ENCODE assay signal across 16 mouse cellular contexts in genomic region chr19:4433756-4434155, GRCm38 (mm10). TPM values are rescaled to one million over a fixed set of nuclear protein-coding genes. Genes with fewer than 3 reads are reported as not detected.
"Had no signal": no experiment of that assay in that cellular context is flagged by ENCODE, and none has a peak within 500 bp of the region (broad histone marks: within the 10 kb centered on the region; RNA-seq: fewer than 3 reads in every experiment).

No protein-coding gene starts in this region.

- H3K4me2 ChIP-seq: liver, embryonic 11.5 days; liver, embryonic 15.5 days; midbrain, embryonic 12.5 days; midbrain, embryonic 15.5 days; stomach, embryonic 15.5 days had no signal

- H3K36me3 ChIP-seq: midbrain, embryonic 12.5 days; midbrain, embryonic 15.5 days had no signal

- H3K9me3 ChIP-seq: liver, embryonic 15.5 days; midbrain, embryonic 12.5 days; midbrain, embryonic 15.5 days; stomach, embryonic 15.5 days had no signal

- H3K4me3 ChIP-seq: left cerebral cortex, adult 2 months; liver, embryonic 15.5 days; midbrain, embryonic 12.5 days; midbrain, embryonic 15.5 days; stomach, embryonic 15.5 days had no signal

- H3K4me1 ChIP-seq: midbrain, embryonic 15.5 days had no signal

- ATAC-seq: intestine, postnatal 0 days; midbrain, embryonic 15.5 days had no signal

- H3K27ac ChIP-seq: left cerebral cortex, adult 2 months; liver, embryonic 15.5 days; macrophage; midbrain, embryonic 12.5 days; midbrain, embryonic 15.5 days; stomach, embryonic 15.5 days had no signal

- H3K9ac ChIP-seq: liver, embryonic 15.5 days; midbrain, embryonic 12.5 days; midbrain, embryonic 15.5 days; stomach, embryonic 15.5 days had no signal

- DNase-seq: kidney, postnatal 10 days; kidney, postnatal 36 days; layer of hippocampus, postnatal 36 days; lung, adult 2 months; right cerebral cortex, postnatal 25 days; spleen, adult 18-20 months; thymus, postnatal 36 days had no signal

- H3K27me3 ChIP-seq: stomach, embryonic 15.5 days had no signal

RNA-seq across cellular contexts. Expression of gene Rhod, which starts 5.5 kb away (rescaled TPM):
- total RNA-seq: megakaryocyte, adult 5-6 weeks had no signal

RNA-seq across cellular contexts. Expression of gene Syt12, which starts 43.5 kb away (rescaled TPM):
- total RNA-seq: megakaryocyte, adult 5-6 weeks had no signal
- polyA plus RNA-seq: macrophage had no signal
